ENCODE assay signal across 11 mouse cellular contexts in genomic region chr3:60080572-60080971, GRCm38 (mm10). TPM values are rescaled to one million over a fixed set of nuclear protein-coding genes. Genes with fewer than 3 reads are reported as not detected.
DNase-seq lines count a peak whose midpoint lies in the region; ATAC-seq lines count a peak whose summit lies in the region.
"Had no signal": no experiment of that assay in that cellular context is flagged by ENCODE, and none has a peak within 500 bp of the region (broad histone marks: within the 10 kb centered on the region; RNA-seq: fewer than 3 reads in every experiment).

No protein-coding gene starts in this region.

- H3K4me3 ChIP-seq in liver, embryonic 13.5 days (replicated peaks) = no peak overlapping the region

- H3K27me3 ChIP-seq in liver, embryonic 13.5 days = no peaks in the 10 kb centered on the region

- H3K4me1 ChIP-seq in liver, embryonic 13.5 days (replicated peaks) = no peaks in the 10 kb centered on the region

- ATAC-seq in liver, embryonic 13.5 days (ENCODE audit: low read depth) = no peak

- peak; percentile 95 for DNase-seq in heart, adult 11 months
- no peak for DNase-seq in heart, postnatal 25 days (ENCODE audit: low spot score)
- peak; percentile 32 to 54 for DNase-seq in right cerebral cortex, postnatal 10 days (ENCODE audit: low spot score in 2 of 2)
- DNase-seq in right cerebral cortex, postnatal 4 days = no peak
- DNase-seq in liver, embryonic 13.5 days = peak; percentile 1
- DNase-seq in spleen, postnatal 36 days (ENCODE audit: low spot score in 2 of 2) = peak; percentile 74
- no peak for DNase-seq in MN1 (ENCODE audit: low spot score)
- DNase-seq in gastrocnemius, postnatal 36 days = no peak
- DNase-seq: cerebellum, postnatal 25 days had no signal

- intact Hi-C loops in heart, postnatal 25 days (cut with DNase I) = no loop called here
- intact Hi-C loops in gastrocnemius, postnatal 36 days (cut with DNase I) = no loop called here

- H3K9me3 ChIP-seq in liver, embryonic 13.5 days (replicated peaks) = no peaks in the 10 kb centered on the region
- H3K9me3 ChIP-seq: G1E had no signal

- no peak overlapping the region for H3K9ac ChIP-seq in liver, embryonic 13.5 days

- H3K27ac ChIP-seq in liver, embryonic 13.5 days = no peak overlapping the region

- H3K4me2 ChIP-seq in liver, embryonic 13.5 days = no peak overlapping the region

- WGBS in liver, embryonic 13.5 days (ENCODE audit: insufficient replicate concordance) = 23% methylated on average over 4 of the region's 4 CpGs

- no peaks in the 10 kb centered on the region for H3K36me3 ChIP-seq in liver, embryonic 13.5 days
- H3K36me3 ChIP-seq: G1E had no signal

RNA-seq across cellular contexts. Expression of gene Sucnr1, which starts 1.1 kb away (rescaled TPM):
- total RNA-seq in heart, postnatal 25 days (2021) = not detected
- 0.06 and 0.07 TPM in 2 replicates for polyA plus RNA-seq in liver, embryonic 13.5 days (2015; fragmentation: Nextera tagmentation; extraction: Ambion mirVana)
- total RNA-seq in gastrocnemius, postnatal 36 days (2021) = not detected
- total RNA-seq: G1E had no signal
- polyA plus RNA-seq: G1E; lung, embryonic 16.5 days had no signal

RNA-seq across cellular contexts. Expression of gene Aadac, which starts 55.1 kb away (rescaled TPM):
- not detected for total RNA-seq in heart, postnatal 25 days (2021)
- polyA plus RNA-seq in liver, embryonic 13.5 days (2015; fragmentation: Nextera tagmentation; extraction: Ambion mirVana) = 146 and 173 TPM in 2 replicates
- total RNA-seq in gastrocnemius, postnatal 36 days (2021) = not detected
- total RNA-seq: G1E had no signal
- polyA plus RNA-seq: G1E had no signal

Comparison
In these comparisons a context has a peak if more than half of its experiments do, and no peak if none do; other contexts are left out.
1. DNase-seq: peak in heart, adult 11 months (single experiment), right cerebral cortex, postnatal 10 days (2 of 2), liver, embryonic 13.5 days (single experiment) and spleen, postnatal 36 days (2 of 2); none in heart, postnatal 25 days (single experiment), right cerebral cortex, postnatal 4 days (single experiment), MN1 (single experiment) and gastrocnemius, postnatal 36 days (0 of 2).